Mouse (Mus musculus) WW6 (cell line): ENCODE results near the gene Cit.

Experiments used
- DNase-seq: peaks from one replicate; pipeline ENCODE4 v3.0.0-alpha.2; 2013; ENCODE audit warnings: low read depth, low spot score

The Cit gene

DNA sequence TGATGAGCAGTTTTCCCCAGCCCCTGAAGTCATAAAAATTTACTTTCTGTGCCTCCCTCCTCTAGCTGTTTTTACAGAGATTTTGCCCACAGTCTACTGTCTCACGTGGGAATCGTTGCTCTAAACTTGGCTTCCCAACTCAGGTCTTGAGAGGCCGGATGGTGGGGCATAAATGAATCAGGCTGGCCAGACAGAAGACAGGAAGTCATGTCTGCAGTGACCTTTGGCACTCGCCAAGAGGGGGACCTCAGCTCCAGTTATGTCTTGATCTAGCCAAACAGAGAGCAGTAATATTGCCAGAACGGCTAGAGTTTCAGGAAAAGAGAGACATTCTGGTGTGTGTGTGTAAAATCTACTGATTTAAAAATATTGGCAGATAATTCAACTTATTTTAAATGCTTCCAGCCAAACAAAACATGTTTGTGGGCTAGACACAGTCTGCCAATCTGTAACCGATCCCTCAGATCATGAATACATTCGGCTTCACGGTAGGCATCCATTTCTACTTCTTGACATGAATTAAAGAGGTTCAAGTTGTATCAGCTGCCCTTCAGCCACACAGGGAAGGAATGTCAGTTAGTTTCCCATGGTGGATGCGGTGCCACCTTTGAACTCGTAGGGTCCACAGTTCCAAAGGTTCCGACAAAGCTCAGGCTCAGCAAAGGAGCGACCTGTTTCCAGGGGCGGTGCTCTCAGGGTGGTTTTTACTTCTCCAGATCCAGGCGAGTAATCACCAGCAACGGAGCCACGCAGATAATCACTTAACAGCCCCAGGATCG lies 5.4 kb downstream of the Cit start:
- no peak for DNase-seq

DNA sequence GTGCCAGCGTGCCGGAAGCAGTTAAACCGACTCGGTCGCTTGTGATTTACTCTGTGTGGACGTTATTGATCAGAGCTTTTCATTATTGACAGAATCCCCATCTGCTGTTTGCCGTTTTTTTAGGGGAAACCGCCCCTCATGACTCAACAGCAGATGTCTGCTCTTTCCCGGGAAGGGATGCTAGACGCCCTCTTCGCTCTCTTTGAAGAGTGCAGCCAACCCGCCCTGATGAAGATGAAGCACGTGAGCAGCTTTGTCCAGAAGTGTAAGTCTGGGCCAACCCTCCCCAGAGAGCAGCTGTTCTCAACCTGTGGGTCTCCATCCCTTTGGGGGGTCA lies 5.9 kb downstream of the Cit start:
- no peak for DNase-seq

DNA sequence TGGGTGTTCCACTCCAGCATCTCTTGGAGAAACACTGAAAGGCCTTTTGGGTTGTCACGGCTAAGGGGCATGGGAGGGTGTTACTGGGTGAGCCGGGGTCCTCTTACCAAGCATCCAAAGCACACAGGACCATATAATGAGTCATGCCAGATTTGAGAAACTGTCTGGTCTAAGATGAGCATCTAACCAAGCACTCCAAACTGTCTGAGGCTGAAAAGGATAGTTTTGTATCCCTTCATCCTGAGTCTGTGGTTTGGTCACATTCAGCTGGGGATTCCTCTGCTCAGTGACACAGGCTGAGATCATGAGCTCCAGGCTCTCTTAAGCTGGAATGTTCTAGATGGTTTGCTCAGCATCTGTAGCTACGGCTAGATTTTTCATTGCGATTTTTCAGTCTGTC lies 7.4 kb downstream of the Cit start:
- DNase-seq: no peak

DNA sequence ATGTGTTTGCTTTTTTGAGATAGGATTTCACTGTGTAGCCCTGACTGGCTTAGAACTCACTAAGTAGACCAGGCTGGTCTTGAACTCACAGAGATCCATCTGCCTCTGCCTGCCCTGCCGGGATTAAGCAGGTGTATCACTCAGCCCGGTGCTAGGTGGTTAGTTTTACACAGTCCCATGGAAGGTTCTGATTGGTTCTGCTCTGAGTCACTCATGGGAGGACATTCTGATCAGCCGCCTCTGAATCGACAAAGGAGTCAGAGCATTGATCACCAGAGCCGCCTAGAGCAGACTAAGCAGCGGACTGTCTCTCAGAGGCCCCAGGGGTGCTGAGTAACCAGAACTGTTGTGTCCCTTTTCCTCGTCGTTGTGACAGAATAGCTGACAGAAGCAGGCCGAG lies 8.6 kb downstream of the Cit start:
- no peak for DNase-seq

DNA sequence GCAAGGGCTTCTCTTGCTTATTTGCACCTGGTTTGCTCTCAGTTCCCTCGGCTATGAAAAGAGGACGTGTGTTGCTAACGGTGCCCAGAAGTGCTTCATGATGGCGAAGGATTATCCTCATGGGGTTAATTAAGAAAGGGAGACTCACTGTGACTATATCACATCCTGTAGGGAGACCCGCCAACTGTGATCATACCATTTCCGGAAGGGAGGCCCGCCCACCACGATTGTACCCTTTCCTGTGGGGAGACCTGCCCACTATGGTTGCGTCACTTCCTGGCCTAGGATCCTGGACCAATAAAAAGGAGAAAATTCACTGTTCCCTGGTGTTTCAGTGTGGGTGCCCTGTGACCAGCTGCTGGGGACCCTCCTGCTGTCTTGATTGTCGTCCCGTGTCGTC lies 9.3 kb downstream of the Cit start:
- no peak for DNase-seq

DNA sequence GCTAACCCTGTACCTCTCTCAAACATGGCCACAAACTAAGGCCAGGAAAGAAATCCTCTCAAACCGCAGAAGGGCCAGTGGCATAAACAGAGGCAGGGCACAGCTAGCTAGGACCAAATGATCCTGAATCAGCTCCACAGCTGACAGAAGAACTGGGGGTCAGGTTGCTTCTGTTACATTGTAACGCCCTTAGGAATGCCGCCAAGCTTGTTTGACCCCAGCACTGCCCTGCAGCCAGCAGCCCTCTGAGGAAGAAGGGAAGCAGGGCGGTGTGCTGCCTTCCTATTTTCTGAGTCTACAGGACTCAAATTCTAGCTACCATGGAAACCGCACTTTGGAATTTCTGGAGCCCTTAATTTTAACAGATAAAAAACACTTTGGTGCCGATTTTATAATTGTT lies 13.6 kb downstream of the Cit start:
- DNase-seq: no peak

DNA sequence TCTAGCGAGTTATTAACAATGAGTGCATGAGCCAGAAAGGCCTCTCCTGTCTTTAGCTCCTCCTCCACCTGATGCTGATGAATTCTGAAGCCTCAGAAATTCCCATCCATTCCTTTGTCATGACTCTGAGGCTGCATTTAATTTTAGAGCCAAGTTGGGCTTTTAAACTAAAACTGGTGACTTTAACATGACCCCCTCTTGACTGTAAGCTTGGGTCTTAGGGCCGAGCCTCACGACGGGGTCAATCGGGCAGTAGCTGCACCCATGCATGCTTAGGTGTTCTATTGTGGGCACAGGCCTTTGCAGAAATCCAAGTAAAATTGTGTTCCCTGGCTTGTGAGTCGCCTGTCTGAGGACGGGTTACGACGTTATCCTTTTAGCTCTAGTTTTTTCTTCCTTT lies 14.4 kb downstream of the Cit start:
- no peak for DNase-seq

DNA sequence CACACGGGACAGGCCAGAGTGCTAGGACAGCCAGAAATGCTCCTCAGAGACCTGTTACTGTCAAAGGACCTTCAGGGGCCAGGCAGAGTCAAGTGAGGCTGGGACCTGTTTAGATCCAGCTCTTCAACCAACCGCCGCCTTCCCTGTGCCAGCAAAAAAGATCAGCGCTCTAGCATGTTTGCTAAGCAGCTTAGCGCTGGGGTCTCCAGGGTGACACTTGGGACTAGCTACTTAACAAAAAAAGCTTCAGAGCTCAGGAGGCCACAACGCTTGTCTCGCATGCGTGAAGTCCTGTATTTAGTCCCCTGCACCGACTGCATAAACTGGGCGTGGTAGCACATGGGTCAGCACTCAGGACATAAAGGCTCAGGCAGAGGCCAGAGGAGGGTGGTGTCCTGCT lies 16.9 kb downstream of the Cit start:
- no peak for DNase-seq

DNA sequence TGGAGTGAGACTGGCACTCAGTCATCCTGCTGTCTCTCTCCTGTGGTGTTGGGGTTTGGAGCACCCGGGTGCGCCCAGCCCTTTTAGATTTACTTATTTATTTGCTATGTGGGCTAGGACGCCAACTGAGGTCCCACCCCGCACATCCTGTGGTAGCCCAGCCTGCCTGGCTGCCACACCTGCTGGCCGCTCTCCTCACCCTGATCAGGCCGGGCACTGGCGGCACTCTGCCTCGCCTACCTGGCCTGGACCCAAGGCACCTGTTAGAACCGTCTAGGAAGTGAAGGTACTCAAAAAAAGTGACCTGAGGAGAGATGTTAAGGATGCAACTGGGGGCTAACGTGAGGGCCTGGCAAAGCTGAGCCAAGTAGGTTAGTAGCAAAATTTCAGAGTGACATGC lies 17.4 kb downstream of the Cit start:
- DNase-seq: no peak

DNA sequence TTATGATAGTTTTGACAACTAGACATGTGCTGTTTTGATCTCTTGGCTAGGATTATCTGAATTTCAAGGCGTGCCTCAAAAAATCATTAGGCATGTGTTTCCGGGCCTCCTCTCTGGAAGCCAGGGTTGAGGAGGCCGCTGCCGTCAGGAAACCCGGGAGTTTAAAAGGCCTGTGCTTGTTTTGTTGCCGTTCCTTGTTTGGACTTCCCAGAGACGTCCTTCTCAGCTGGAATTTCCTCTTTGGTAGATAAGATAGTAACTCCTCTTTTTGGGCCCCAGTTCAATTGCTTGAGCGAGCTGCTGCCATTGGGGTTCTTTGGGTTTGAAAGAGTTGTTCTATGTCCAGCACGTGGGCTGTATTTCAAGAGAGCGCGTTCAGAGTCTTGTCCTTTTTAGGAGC lies 21.2 kb downstream of the Cit start:
- DNase-seq: no peak

DNA sequence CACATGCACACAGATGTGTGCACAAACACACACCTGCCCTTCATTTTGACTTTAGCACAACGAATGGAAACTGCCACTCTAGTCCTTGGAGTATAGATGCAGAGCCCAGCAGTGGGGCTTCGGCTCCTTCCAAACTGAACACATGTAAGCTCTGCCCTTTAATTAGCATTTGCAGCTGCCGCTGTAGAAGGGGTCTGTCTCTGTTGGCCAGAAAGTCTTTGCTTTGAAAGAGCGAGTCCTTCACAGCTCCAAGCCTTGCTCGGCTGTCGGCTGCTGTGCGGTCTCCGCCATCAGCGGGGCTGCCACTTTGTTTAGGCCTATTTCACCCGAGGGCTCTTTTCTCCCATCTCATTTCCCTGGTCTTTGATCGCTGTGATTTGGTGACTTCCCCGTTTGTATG lies 23.5 kb downstream of the Cit start:
- no peak for DNase-seq

DNA sequence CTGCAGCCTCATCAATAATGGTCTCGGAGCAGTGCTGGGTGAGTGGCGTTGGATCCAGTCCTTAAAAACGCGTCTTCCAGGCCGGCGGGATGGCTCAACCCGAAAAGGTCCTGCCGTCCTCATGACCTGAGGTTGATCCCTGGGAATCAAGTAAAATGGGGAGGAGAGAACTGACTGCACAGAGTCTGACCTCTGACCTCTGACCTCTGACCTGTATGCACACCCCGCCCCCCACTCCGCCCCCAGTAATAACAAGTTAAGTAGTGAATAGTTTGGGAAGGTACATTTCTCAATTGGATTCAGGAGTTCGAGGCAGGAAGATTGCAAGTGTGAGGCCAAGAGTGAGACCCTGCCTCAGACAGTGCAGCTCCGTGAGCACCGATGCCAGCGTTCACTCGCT lies 24.1 kb downstream of the Cit start:
- DNase-seq: no peak

DNA sequence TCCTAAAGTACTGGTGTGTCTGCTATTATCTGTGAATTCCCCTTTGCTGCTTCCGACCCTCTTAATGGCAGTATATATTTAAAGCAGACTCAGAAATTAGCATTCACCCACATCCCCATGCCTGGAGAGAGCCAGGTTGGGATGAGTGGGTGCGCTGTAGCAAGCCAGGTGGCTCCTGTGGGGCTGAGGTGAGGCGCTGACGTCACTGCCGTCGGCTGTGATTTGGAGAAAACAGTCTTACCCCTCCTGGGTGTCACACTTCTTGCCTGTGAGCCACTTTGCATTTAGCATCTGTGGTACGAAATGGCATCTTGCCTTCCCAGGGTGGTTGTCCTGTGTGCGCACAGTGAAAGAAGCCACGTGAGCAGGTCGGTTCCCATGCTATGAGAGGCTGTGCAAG lies 26.1 kb downstream of the Cit start:
- no peak for DNase-seq

DNA sequence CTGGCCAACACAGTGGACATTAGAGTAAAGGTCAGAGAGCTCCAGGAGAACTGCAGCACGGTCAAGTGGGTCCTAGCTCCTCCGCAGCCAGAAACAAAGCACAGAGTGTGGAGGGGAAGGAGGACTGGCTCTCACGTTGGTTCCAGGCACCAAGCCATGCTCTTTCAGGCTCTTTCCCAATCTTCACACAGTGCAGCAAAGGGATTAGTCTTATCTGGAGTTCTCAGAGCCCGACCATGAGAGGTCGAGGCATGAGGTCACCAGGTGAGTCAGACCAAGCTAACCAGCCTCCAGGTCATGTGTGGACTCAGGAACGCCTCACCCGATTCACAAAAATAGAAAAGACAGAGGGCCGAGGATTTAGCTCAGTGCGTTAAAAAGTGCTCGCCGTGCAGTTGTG lies 27.0 kb downstream of the Cit start:
- DNase-seq: no peak

DNA sequence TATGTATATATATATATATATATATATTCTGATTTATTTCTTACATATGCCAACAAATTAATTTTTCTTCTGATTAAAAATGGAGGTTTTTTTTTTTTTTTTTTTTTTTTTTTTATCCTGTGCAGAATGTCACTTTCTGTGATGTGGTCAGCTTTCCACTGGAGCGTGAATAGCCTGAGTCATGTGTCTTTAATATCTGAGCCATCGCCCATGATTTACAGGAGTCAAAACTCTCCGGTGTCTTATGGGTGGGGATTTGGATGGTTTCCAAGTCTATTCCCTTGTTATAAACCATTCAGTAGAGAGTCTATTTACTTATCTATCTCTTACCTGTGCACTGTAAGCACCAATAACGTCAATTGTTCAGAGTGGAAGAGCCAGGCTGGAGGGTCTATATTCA lies 27.9 kb downstream of the Cit start:
- no peak for DNase-seq

DNA sequence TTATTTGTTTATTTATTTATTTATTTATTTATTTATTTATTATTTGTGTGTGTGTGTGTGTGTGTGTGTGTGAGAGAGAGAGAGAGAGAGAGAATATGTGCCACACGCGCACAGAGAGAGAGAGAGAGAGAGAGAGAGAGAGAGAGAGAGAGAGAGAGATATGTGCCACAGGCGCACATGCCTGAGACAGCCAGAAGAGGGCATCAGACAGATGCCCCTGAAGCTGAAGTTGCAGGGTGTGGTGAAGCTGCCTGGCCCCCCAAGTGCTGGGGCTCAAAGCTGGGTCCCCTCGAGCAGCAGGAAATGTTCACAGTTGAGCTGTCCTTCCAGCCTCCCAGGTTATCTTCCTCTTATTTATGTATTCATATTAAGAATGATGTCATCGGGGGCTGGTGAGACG lies 32.3 kb downstream of the Cit start:
- no peak for DNase-seq

DNA sequence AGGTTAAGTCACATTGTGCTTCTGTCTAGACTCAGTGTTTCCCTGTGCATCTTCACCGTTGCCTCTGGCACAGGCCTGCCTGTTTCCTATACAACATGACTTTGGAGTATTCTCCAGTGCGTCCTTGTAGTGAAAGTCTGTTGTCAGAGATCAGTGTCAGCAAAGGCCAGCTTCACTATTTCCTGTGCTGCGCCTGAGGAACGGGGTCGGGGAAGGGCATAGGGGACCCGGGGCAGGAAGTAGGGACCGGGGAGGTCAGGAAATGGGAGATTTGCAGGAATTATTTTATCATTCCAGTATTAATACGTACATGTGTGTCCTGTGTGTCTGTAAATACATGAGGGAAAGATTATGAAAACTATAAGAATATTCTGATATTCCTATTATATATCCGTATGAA lies 37.1 kb downstream of the Cit start:
- no peak for DNase-seq

DNA sequence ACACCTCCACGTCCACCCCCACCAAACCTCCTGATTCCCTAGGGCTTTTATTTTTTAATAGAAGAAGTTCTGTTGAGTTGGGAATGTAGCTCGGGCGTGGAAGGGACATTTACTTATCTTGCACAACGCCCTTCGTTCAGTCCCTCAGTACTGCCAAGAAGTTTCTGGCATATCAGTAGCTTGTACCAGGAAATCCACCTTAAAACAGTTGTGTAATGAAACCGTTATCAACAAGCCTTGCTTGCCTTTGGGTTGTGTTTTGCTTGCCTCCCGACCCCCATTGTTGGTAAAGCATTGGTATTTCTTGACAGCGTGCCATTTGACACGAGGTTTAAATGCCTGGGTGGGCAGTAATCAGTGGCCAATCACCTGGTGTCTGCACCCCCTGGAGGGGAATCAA lies 39.4 kb downstream of the Cit start:
- no peak for DNase-seq

DNA sequence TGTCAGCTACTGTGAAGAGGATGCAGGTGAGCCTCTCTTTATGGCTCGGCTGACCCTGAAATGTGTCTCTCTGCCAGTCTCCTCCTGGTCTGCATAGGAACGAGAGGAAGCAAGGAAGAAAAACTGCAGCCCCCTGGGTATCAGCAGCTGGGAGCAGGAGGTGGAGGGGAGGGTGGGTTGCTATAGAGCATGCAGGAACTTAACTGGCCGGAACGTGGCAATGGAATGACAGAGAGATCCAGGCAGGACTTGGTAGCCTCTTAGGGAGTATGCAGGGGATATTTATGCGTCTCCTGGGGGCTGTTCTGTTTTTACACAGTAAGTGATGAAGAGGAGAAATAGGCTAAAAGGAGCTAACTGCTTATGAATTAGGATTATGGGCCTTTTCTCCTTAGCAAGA lies 48.7 kb downstream of the Cit start:
- DNase-seq: no peak

DNA sequence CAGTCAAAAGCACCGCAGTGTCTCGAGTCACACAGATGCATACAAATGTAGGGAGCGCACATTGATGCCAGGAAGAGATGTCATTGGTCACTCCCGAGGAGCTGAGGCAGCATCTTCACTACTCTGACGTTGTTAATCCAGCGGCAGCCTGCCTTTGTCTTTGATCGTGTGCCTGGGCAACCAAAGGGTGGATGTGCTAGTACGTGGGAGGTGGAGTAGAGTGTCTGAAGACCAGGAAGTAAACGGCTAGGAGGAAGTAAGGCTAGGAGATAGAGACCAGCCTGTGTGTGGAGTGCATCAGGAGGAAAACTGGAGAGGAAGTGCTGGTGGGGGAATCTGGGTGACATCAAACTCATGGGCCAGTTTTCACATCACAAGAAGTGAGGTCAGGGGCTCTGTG lies 52.0 kb downstream of the Cit start:
- no peak for DNase-seq

DNA sequence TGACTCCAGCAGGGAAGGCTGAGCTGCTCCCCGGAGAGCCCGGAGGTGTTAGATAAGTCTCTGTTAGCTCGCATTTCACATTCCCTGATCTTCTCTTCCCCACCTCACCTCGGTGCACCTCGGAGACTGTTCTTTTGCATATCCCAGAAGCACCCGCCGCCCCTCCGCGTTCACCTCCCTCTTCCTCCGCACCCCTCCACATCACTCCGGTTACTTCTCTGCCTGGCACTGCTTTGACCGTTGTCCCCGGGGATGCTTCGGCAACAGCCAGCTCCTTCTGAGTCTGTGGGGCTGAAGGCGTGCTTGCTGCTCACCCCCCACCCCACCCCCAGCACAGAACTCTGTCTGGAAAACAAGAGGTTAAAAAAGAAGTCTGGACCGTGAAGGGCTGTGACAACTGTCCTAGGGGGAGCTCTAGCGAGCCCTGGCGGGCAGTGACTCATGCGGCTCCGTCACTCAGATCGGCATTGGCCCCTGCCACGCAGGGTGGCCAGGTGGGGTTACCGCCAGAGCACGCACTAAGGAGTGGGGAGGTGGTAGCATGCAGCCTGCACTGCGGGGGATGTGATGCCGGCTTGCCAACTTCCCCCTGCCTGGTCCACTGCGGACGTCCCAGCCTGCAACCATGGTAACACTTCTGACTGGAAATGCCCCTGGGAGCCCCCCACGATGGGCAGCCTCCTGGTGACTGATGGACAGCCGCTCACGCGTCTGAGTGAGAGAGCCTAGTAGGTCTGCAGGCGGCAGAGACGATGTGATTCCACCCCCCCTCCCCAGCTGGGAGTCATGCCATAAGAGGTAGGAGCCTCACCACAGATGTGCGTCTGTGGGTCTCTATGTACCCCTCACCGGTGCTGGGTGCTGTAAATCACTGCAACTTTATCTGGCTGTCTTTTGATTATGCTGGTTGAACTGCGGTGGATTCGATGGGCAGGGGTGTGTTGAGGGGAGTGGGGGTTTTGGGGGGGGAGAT lies 62.2 kb downstream of the Cit start:
- no peak for DNase-seq

DNA sequence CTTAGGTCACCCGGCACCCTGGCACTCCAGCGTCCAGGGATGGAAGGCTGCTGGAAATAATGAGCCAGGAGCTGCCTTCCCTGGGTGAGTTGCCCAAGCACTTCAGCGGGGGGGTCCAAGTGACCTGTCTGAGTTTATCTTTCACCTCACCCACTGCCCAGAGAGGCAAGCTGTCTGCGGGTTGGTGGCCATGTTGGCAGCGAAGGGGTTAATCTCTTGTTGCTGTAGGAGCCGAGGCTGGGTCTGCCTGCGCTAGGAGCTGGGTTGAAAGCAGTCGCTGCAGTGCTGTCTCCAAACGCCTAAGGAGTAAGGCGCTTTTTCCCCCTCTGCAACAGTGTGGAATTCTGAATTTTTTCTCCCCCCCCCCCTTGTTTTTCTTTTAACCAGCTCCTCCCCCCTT lies 63.2 kb downstream of the Cit start:
- DNase-seq: no peak

DNA sequence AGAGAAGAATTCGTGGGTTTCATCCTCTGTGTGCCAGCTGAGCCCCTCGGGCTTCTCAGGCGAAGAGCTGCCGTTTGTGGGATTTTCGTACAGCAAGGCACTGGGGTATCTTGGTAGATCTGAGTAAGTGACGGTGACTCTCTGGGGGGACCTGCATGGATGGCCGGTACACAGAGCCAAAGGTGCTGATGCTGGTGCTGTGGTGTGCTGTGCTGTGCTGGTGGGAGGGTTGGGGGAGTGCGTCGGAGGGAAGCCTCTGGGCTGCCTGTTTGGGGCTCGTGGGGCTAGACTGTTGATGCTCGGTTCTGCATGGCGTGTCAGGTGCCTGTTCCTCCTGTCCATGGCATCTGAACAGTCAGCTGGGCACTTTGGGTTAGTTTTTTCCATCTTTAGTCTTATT lies 63.6 kb downstream of the Cit start:
- no peak for DNase-seq
